Mouse (Mus musculus): ENCODE measurements around the gene Nrap.
"Not testable (repeated sequence)": the region's sequence is repeated elsewhere in the genome, so short reads cannot be mapped to it uniquely, and the experiment has no call there.

Gene Nrap

GRCm38 (mm10) chr19:56424606-56425395 is 35.0 kb upstream of the Nrap start:
- H3K27me3 ChIP-seq (ENCODE audit: insufficient read depth, low read length): no peaks in the 10 kb centered on the region
- peaks cover 11% of the 10 kb centered on the region for H3K4me1 ChIP-seq (replicated peaks; ENCODE audit: low read depth, low read length)
- TF ChIP-seq CTCF (conservative IDR thresholded peaks at IDR 0.05; ENCODE audit: low read length) (no peak), POU5F1 (IDR thresholded peaks at IDR 0.05; ENCODE audit: borderline replicate concordance, low read length) (no peak), NANOG (IDR thresholded peaks at IDR 0.05; ENCODE audit: borderline replicate concordance, low read length) (no peak)
- no peak overlapping the region for H3K4me3 ChIP-seq (replicated peaks; ENCODE audit: low read length)
- 0 out of 2 replicates have a peak, but pooled peaks cover 6% of the 10 kb centered on the region for H3K36me3 ChIP-seq (ENCODE audit: insufficient read depth, low read length)
- no peaks in the 10 kb centered on the region for H3K9me3 ChIP-seq (ENCODE audit: low read length)

GRCm38 (mm10) chr19:56423370-56423769 is 33.5 kb upstream of the Nrap start:
- H3K36me3 ChIP-seq (ENCODE audit: insufficient read depth, low read length): 0 out of 2 replicates have a peak, but pooled peaks cover 6% of the 10 kb centered on the region
- no peak overlapping the region for H3K4me3 ChIP-seq (replicated peaks; ENCODE audit: low read length)
- peaks cover 25% of the 10 kb centered on the region for H3K4me1 ChIP-seq (replicated peaks; ENCODE audit: low read depth, low read length)
- TF ChIP-seq CTCF (conservative IDR thresholded peaks at IDR 0.05; ENCODE audit: low read length): no peak
- no peak for TF ChIP-seq NANOG (IDR thresholded peaks at IDR 0.05; ENCODE audit: borderline replicate concordance, low read length)
- no peak for TF ChIP-seq POU5F1 (IDR thresholded peaks at IDR 0.05; ENCODE audit: borderline replicate concordance, low read length)
- H3K9me3 ChIP-seq (ENCODE audit: low read length): no peaks in the 10 kb centered on the region
- no peaks in the 10 kb centered on the region for H3K27me3 ChIP-seq (ENCODE audit: insufficient read depth, low read length)

GRCm38 (mm10) chr19:56422476-56423338 is 32.9 kb upstream of the Nrap start:
- TF ChIP-seq POU5F1 (IDR thresholded peaks at IDR 0.05; ENCODE audit: borderline replicate concordance, low read length): no peak
- TF ChIP-seq CTCF (conservative IDR thresholded peaks at IDR 0.05; ENCODE audit: low read length): peak; percentile 81
- no peak for TF ChIP-seq NANOG (IDR thresholded peaks at IDR 0.05; ENCODE audit: borderline replicate concordance, low read length)
- Histone ChIP-seq H3K4me1 (replicated peaks; ENCODE audit: low read depth, low read length) (peaks cover 28% of the 10 kb centered on the region), H3K4me3 (replicated peaks; ENCODE audit: low read length) (no peak overlapping the region), H3K9me3 (ENCODE audit: low read length) (no peaks in the 10 kb centered on the region), H3K27me3 (ENCODE audit: insufficient read depth, low read length) (no peaks in the 10 kb centered on the region), H3K36me3 (ENCODE audit: insufficient read depth, low read length) (0 out of 2 replicates have a peak, but pooled peaks cover 6% of the 10 kb centered on the region)

GRCm38 (mm10) chr19:56420345-56420744 is 30.5 kb upstream of the Nrap start:
- Histone ChIP-seq H3K27me3 (ENCODE audit: insufficient read depth, low read length) (no peaks in the 10 kb centered on the region), H3K4me3 (replicated peaks; ENCODE audit: low read length) (no peak overlapping the region), H3K36me3 (ENCODE audit: insufficient read depth, low read length) (0 out of 2 replicates have a peak, but pooled peaks cover 6% of the 10 kb centered on the region), H3K4me1 (replicated peaks; ENCODE audit: low read depth, low read length) (peaks cover 28% of the 10 kb centered on the region), H3K9me3 (ENCODE audit: low read length) (no peaks in the 10 kb centered on the region)
- TF ChIP-seq POU5F1 (IDR thresholded peaks at IDR 0.05; ENCODE audit: borderline replicate concordance, low read length): no peak
- TF ChIP-seq CTCF (conservative IDR thresholded peaks at IDR 0.05; ENCODE audit: low read length): no peak
- no peak for TF ChIP-seq NANOG (IDR thresholded peaks at IDR 0.05; ENCODE audit: borderline replicate concordance, low read length)

- TF ChIP-seq POU5F1 (IDR thresholded peaks at IDR 0.05; ENCODE audit: borderline replicate concordance, low read length) (no peak), NANOG (IDR thresholded peaks at IDR 0.05; ENCODE audit: borderline replicate concordance, low read length) (no peak), CTCF (conservative IDR thresholded peaks at IDR 0.05; ENCODE audit: low read length) (no peak)
- H3K4me3 ChIP-seq (replicated peaks; ENCODE audit: low read length): no peak overlapping the region
- no peaks in the 10 kb centered on the region for H3K9me3 ChIP-seq (ENCODE audit: low read length)
- no peaks in the 10 kb centered on the region for H3K27me3 ChIP-seq (ENCODE audit: insufficient read depth, low read length)
- H3K4me1 ChIP-seq (replicated peaks; ENCODE audit: low read depth, low read length): peaks cover 28% of the 10 kb centered on the region
- 0 out of 2 replicates have a peak, but pooled peaks cover 2% of the 10 kb centered on the region for H3K36me3 ChIP-seq (ENCODE audit: insufficient read depth, low read length)
Observed at GRCm38 (mm10) chr19:56419452-56419851, 29.6 kb upstream of the Nrap start.

- Histone ChIP-seq H3K36me3 (ENCODE audit: insufficient read depth, low read length) (no peaks in the 10 kb centered on the region), H3K4me3 (replicated peaks; ENCODE audit: low read length) (no peak overlapping the region), H3K9me3 (ENCODE audit: low read length) (no peaks in the 10 kb centered on the region), H3K27me3 (ENCODE audit: insufficient read depth, low read length) (no peaks in the 10 kb centered on the region), H3K4me1 (replicated peaks; ENCODE audit: low read depth, low read length) (peaks cover 27% of the 10 kb centered on the region)
- TF ChIP-seq NANOG (IDR thresholded peaks at IDR 0.05; ENCODE audit: borderline replicate concordance, low read length): no peak
- no peak for TF ChIP-seq POU5F1 (IDR thresholded peaks at IDR 0.05; ENCODE audit: borderline replicate concordance, low read length)
- no peak for TF ChIP-seq CTCF (conservative IDR thresholded peaks at IDR 0.05; ENCODE audit: low read length)
Observed at GRCm38 (mm10) chr19:56418404-56418803, 28.6 kb upstream of the Nrap start.

GRCm38 (mm10) chr19:56409884-56410283 is 20.0 kb upstream of the Nrap start:
- H3K36me3 ChIP-seq (ENCODE audit: insufficient read depth, low read length); H3K27me3 ChIP-seq (ENCODE audit: insufficient read depth, low read length); H3K9me3 ChIP-seq (ENCODE audit: low read length): not testable (repeated sequence)
- H3K4me1 ChIP-seq (replicated peaks; ENCODE audit: low read depth, low read length): peaks cover 11% of the 10 kb centered on the region
- peak overlapping the region; percentile 29; the same call in 1 of the 2 replicates for H3K4me3 ChIP-seq (replicated peaks; ENCODE audit: low read length)

GRCm38 (mm10) chr19:56406581-56406980 is 16.7 kb upstream of the Nrap start:
- Histone ChIP-seq H3K9me3 (ENCODE audit: low read length) (no peaks in the 10 kb centered on the region), H3K36me3 (ENCODE audit: insufficient read depth, low read length) (no peaks in the 10 kb centered on the region), H3K27me3 (ENCODE audit: insufficient read depth, low read length) (no peaks in the 10 kb centered on the region), H3K4me3 (replicated peaks; ENCODE audit: low read length) (peak overlapping the region; percentile 32), H3K4me1 (replicated peaks; ENCODE audit: low read depth, low read length) (peaks cover 18% of the 10 kb centered on the region)
- TF ChIP-seq CTCF (conservative IDR thresholded peaks at IDR 0.05; ENCODE audit: low read length) (no peak), POU5F1 (IDR thresholded peaks at IDR 0.05; ENCODE audit: borderline replicate concordance, low read length) (no peak), NANOG (IDR thresholded peaks at IDR 0.05; ENCODE audit: borderline replicate concordance, low read length) (no peak)

All from E14TG2a.4 (cell line).